Mouse (Mus musculus): Measurements from ENCODE around the gene Csnk1d. TPM values are rescaled to one million over a fixed set of nuclear protein-coding genes. Genes with fewer than 3 reads are reported as not detected.

Gene Csnk1d
- polyA plus RNA-seq, 1 experiment from 2014 or later: 134 TPM

DNA sequence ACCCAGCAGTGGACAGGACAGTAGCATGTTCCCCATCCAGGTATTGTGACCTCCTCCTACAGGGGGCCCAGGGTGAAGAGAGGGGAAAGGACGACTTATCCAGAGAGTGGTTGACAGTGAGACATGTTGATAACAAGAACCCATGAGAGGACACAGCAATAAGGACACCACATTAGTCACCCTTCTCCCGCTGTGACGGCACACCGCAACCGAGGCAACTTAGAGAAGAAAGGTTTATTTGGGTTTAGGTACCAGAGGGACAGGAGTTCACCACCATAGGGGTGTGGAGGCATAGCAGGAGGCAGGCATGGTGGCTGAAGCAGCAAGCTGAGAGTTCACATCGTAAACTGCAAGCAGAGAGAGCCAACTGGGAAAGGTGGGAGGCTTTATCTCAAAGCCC lies 15.1 kb upstream of the Csnk1d start:
- no peaks in the 10 kb centered on the region for H3K36me3 ChIP-seq
- no peaks in the 10 kb centered on the region for H3K9me3 ChIP-seq
- WGBS: 77% methylated on average over 6 of the region's 6 CpGs

DNA sequence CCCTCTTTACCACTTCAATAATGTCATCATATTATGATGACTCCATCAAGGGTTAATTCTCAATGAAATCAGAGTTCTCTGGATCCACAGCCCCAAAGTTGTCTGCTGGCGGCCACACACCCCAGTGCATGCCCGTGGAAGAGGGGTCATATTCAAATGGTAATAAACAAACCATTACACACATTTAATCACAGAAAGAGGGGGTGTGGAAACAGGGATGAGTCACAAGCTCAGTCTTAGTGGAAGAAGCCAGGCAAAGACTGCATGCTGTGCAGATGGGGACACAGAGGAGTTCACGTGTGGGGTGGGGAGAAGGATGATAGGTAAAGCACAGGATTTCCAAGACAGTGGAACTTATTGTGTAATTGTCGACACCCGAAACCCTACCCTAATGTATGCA lies 13.2 kb upstream of the Csnk1d start:
- H3K27me3 ChIP-seq (ENCODE audit: insufficient read depth, poor library complexity, severe bottlenecking): no peaks in the 10 kb centered on the region
- H3K4me3 ChIP-seq: no peak overlapping the region
- H3K27ac ChIP-seq: no peak overlapping the region
- no peak for DNase-seq (ENCODE audit: low spot score)
- no peaks in the 10 kb centered on the region for H3K9me3 ChIP-seq
- no peaks in the 10 kb centered on the region for H3K4me1 ChIP-seq (replicated peaks)
- 71% methylated on average over 5 of the region's 5 CpGs for WGBS
- H3K36me3 ChIP-seq: peaks cover 2% of the 10 kb centered on the region

More for the DNA sequence above, 15.1 kb upstream of the Csnk1d start:
- no peak for DNase-seq (ENCODE audit: low spot score)
- no peak overlapping the region for H3K27ac ChIP-seq
- no peaks in the 10 kb centered on the region for H3K27me3 ChIP-seq (ENCODE audit: insufficient read depth, poor library complexity, severe bottlenecking)
- no peaks in the 10 kb centered on the region for H3K4me1 ChIP-seq (replicated peaks)
- no peak overlapping the region for H3K4me3 ChIP-seq

DNA sequence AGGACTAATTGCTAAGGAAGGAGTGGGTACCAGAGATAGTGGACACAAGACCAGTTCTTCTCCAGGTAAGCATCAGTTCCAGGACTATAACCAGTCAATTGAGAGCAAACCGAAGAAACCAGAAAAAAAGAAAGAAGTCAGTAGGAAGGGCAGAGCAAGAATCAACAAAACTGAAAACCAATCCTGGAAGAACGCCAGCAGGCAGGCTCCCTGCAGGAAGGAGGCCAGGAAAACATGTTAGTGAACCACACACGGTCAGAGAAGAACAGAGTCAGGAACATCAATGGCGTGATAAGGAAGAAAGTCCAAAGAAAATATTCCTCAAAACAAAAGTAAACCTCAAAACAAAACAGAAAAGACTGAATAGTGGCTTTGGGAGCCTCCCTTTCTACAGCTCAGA lies 10.8 kb upstream of the Csnk1d start:
- no peaks in the 10 kb centered on the region for H3K9me3 ChIP-seq
- WGBS: 74% methylated on average over 4 of the region's 4 CpGs
- H3K27me3 ChIP-seq (ENCODE audit: insufficient read depth, poor library complexity, severe bottlenecking): no peaks in the 10 kb centered on the region
- no peak overlapping the region for H3K4me3 ChIP-seq
- peaks cover 18% of the 10 kb centered on the region for H3K36me3 ChIP-seq
- DNase-seq (ENCODE audit: low spot score): no peak
- no peak overlapping the region for H3K27ac ChIP-seq
- no peaks in the 10 kb centered on the region for H3K4me1 ChIP-seq (replicated peaks)

DNA sequence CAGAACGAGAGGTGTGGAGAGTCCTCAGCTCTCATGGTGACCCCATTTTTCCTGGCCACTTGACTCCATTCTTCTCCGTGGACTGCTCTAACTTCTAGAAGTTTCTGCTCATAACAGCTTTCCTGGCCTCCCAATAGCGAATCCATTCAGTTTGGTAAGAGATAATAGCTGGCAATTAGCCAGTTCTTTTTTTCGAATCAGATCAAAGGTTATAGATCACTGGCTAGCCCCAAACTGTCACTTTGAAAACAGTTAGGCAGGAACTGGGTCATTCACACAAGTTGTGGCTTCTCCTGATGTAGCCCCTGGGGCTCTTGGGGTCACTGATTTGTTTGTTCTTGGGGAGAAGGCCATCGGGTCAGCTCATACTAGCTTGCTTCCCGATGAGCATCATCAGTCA lies 3.6 kb upstream of the Csnk1d start:
- no peak overlapping the region for H3K27ac ChIP-seq
- peaks cover 23% of the 10 kb centered on the region for H3K36me3 ChIP-seq
- H3K4me3 ChIP-seq: no peak overlapping the region
- no peaks in the 10 kb centered on the region for H3K27me3 ChIP-seq (ENCODE audit: insufficient read depth, poor library complexity, severe bottlenecking)
- DNase-seq (ENCODE audit: low spot score): no peak
- 84% methylated on average over 6 of the region's 6 CpGs for WGBS
- no peaks in the 10 kb centered on the region for H3K9me3 ChIP-seq
- peaks cover 24% of the 10 kb centered on the region for H3K4me1 ChIP-seq (replicated peaks)

DNA sequence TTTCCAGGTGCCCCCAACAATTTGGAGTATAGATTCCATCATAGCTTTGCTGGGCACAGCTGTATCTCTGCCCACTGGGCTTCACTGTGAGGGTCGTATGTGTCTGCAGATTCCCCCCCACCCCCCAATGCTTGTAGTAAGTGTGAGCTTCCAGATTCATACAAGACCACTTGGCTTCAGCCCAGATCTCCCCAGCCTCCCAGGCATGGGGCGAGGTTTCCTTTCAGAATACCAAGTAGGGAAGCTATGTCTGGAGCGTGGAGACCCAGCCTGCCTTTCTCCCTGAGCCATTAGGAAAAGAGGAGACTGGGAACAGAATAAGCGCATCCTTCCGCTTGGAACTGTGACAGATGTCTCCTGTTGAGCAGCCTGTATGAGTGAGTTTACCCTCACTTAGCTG lies 2.5 kb upstream of the Csnk1d start:
- peaks cover 18% of the 10 kb centered on the region; the same call in 1 of the 2 replicates for H3K36me3 ChIP-seq
- WGBS: 94% methylated on average over 5 of the region's 5 CpGs
- no peak overlapping the region for H3K4me3 ChIP-seq
- no peaks in the 10 kb centered on the region for H3K27me3 ChIP-seq (ENCODE audit: insufficient read depth, poor library complexity, severe bottlenecking)
- H3K27ac ChIP-seq: no peak overlapping the region
- peaks cover 36% of the 10 kb centered on the region for H3K4me1 ChIP-seq (replicated peaks)
- H3K9me3 ChIP-seq: no peaks in the 10 kb centered on the region
- DNase-seq (ENCODE audit: low spot score): no peak

DNA sequence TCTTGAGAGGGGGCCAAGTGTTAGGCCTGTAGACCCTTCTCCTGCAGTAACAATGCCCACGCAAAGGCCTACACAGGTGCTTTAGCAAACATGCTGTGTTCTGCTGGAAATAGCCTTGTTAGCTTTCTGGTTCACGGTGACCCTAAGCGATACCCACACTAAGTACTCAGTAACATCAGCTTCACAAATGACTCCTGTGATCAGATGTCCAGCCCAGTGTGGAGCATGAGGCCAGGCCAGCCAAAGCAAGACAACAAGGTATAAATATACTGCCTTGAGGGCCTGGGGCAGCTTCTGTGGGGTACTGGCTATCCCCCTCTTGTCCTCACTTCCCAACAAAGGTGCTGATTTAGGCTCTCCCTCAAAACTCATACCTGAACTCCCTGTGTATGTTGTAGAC lies 1.9 kb upstream of the Csnk1d start:
- DNase-seq (ENCODE audit: low spot score): no peak
- H3K27ac ChIP-seq: no peak overlapping the region
- H3K9me3 ChIP-seq: no peaks in the 10 kb centered on the region
- 98% methylated on average over 3 of the region's 3 CpGs for WGBS
- H3K36me3 ChIP-seq: peaks cover 23% of the 10 kb centered on the region; the same call in 1 of the 2 replicates
- H3K4me1 ChIP-seq (replicated peaks): peaks cover 41% of the 10 kb centered on the region
- no peaks in the 10 kb centered on the region for H3K27me3 ChIP-seq (ENCODE audit: insufficient read depth, poor library complexity, severe bottlenecking)
- no peak overlapping the region for H3K4me3 ChIP-seq

DNA sequence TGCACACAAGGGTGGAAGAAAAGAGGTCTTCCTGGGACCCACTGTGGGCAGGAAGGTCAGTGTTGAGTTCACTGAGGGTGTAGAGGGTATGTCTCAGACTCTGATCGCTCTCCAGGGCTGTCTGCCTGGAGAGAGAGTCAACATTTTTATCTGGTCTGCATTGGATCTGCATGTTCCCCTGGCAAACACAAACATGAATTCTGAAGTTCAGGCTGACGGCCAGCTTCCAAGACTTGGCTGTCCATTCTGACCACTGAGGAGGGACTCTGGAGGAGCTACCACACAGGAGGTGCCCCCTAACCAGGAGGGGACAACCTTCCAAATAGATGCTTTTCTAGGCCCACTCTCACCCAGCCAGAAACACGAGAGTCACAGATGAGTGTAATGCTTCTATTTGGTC lies 661 bp upstream of the Csnk1d start:
- DNase-seq (ENCODE audit: low spot score): no peak
- Histone ChIP-seq H3K27me3 (ENCODE audit: insufficient read depth, poor library complexity, severe bottlenecking) (no peaks in the 10 kb centered on the region), H3K9me3 (no peaks in the 10 kb centered on the region), H3K36me3 (peaks cover 25% of the 10 kb centered on the region), H3K27ac (peak overlapping the region; percentile 99), H3K4me3 (peak overlapping the region; percentile 92), H3K4me1 (replicated peaks) (peaks cover 48% of the 10 kb centered on the region)
- 75% methylated on average over 3 of the region's 3 CpGs for WGBS

DNA sequence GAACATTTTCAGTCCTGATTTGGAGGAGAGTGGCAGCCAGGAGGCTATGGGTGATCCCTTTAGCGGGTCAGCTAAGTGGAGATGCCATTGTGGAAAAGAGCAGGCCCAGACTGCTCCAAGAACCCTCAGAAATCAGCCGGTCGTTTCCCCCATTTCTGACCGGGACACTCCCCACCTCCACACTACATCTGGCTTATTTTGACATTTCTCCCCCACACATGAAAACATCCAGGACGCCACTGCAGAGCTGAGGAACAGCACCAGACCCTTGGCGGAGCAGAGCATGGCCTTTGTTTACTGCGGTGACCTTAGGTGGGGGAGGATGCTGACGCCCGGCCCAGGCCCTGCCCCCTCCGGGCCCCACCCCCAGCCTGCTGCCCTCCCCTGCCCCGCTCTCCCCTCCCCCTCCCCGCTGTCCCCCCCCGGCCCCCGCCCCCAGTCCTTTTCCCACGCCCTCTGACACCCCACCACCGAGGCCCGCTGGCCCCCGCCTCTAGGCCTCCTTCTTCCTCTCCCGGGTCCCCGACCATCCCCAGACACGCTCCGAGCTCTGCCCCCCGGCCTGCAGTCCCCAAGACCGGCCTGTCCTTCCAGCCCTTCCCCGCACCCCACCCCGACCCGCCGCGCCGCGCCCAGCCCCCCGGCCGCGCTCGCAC lies 876 bp downstream of the Csnk1d start:
- Histone ChIP-seq H3K36me3 (peaks cover 37% of the 10 kb centered on the region), H3K27me3 (ENCODE audit: insufficient read depth, poor library complexity, severe bottlenecking) (no peaks in the 10 kb centered on the region), H3K4me3 (peak overlapping the region; percentile 92), H3K4me1 (replicated peaks) (peaks cover 48% of the 10 kb centered on the region), H3K9me3 (no peaks in the 10 kb centered on the region), H3K27ac (peak overlapping the region; percentile 99)
- WGBS: 1% methylated on average over 27 of the region's 35 CpGs
- DNase-seq (ENCODE audit: low spot score): peak; percentile 65

DNA sequence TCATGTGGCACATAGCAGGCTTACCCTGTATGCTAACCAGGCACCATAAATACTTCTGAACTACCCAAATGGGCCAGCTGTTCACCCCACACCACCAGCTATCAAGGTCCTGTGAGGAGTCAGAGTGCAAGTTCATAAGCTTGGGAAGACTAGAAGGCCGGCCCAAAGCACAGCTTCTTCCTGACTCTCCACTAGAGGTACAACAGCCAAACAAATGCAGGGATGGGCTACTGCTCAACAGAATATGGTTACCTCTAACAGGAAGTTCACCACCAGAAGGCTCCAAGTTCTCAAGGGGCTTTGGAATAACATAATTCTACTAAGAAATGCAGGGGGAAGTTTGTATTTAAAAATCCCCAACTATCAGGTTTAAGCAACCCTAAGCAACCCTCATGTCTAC lies 1.6 kb downstream of the Csnk1d start:
- DNase-seq (ENCODE audit: low spot score): no peak
- Histone ChIP-seq H3K4me1 (replicated peaks) (peaks cover 47% of the 10 kb centered on the region), H3K9me3 (no peaks in the 10 kb centered on the region), H3K36me3 (peaks cover 44% of the 10 kb centered on the region), H3K27ac (peak overlapping the region; percentile 99), H3K4me3 (peak overlapping the region; percentile 92), H3K27me3 (ENCODE audit: insufficient read depth, poor library complexity, severe bottlenecking) (no peaks in the 10 kb centered on the region)
- 39% methylated on average over 1 of the region's 1 CpGs for WGBS

DNA sequence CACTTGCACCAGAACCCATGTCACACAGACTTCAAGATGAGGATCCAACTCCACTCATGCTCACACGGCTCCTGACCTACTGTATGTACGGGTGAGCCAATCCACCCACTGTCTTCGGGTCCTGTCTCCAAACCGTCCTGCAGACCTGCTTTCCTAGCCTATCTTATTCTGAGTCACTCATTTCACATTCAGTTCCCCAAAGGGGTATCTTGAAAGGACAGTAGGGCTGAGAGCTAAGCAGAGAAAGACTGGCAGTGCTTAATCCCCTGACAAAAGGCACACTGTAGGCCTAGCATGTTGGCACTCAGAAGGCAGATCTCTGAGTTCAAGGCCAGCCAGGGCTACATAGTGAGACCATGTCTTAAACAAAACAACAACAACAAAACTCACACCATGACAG lies 2.7 kb downstream of the Csnk1d start:
- H3K27ac ChIP-seq: no peak overlapping the region
- DNase-seq (ENCODE audit: low spot score): no peak
- peaks cover 55% of the 10 kb centered on the region for H3K36me3 ChIP-seq
- H3K27me3 ChIP-seq (ENCODE audit: insufficient read depth, poor library complexity, severe bottlenecking): no peaks in the 10 kb centered on the region
- H3K9me3 ChIP-seq: no peaks in the 10 kb centered on the region
- 80% methylated on average over 4 of the region's 4 CpGs for WGBS
- H3K4me3 ChIP-seq: peak overlapping the region; percentile 92
- H3K4me1 ChIP-seq (replicated peaks): peaks cover 44% of the 10 kb centered on the region

DNA sequence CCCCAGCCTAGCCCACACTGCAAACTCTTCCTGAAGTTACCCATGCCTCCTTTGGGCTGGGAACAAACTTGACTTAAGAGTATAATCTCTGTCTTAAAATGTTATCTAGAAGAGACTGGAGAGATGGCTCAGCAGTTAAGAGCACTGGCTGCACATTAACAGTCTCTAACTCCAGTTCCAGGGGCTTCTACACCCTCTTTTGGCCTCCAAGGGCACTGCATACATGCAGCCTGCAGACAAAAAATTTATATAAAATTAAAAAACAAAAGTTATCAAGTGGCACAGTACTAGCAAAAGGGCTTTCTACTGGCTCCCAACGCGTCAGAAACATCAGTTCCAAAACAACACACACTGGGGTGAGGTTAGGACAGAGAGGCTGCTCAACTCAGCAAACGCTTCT lies 3.5 kb downstream of the Csnk1d start:
- no peaks in the 10 kb centered on the region for H3K27me3 ChIP-seq (ENCODE audit: insufficient read depth, poor library complexity, severe bottlenecking)
- H3K9me3 ChIP-seq: no peaks in the 10 kb centered on the region
- no peak for DNase-seq (ENCODE audit: low spot score)
- H3K4me1 ChIP-seq (replicated peaks): peaks cover 37% of the 10 kb centered on the region
- H3K4me3 ChIP-seq: no peak overlapping the region
- peaks cover 63% of the 10 kb centered on the region for H3K36me3 ChIP-seq
- 86% methylated on average over 3 of the region's 3 CpGs for WGBS
- no peak overlapping the region for H3K27ac ChIP-seq

DNA sequence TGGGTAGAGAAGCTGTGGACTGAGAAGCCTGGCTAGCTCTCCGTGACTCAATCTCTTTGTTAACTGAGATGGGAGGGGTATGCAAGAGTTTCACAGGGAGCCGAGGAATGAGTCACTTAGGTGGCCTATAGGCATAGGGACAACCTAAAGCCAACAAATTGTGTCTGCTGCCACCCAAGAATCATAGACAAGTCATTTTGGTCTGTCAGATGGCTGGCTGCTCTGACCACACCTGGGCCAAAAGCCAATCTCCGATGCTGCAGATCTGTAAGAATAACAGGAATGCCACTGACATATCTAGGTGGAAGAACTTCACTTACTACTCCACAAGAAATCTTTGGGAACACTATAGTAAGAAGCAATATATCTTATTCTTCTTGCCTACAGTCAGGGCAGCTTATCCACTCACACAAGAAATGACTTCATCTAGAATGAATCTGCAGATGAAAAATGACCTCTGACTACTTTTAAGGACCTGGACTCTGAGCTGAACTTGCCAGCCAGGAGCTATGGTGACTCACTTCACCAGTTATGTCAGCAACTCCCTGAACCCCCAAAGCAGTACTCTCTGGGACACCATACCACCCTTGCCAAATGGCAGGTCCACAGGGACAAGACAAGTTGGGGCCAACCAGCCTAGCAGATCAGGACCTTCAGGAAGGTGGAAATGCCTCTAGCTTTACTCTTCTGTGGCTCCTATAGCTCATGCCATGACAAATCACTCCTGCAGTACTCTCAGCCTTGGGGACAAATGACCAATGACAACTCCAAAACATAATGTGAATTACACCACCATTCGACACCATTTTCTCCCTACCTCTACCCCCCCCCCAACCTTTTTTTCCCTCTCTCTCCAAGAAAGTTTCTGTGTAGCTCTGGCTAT lies 6.4 kb downstream of the Csnk1d start:
- Histone ChIP-seq H3K27me3 (ENCODE audit: insufficient read depth, poor library complexity, severe bottlenecking) (no peaks in the 10 kb centered on the region), H3K4me1 (replicated peaks) (peaks cover 23% of the 10 kb centered on the region), H3K4me3 (no peak overlapping the region), H3K9me3 (no peaks in the 10 kb centered on the region), H3K27ac (no peak overlapping the region), H3K36me3 (peaks cover 91% of the 10 kb centered on the region)
- no peak for DNase-seq (ENCODE audit: low spot score)
- WGBS: 90% methylated on average over 4 of the region's 4 CpGs

DNA sequence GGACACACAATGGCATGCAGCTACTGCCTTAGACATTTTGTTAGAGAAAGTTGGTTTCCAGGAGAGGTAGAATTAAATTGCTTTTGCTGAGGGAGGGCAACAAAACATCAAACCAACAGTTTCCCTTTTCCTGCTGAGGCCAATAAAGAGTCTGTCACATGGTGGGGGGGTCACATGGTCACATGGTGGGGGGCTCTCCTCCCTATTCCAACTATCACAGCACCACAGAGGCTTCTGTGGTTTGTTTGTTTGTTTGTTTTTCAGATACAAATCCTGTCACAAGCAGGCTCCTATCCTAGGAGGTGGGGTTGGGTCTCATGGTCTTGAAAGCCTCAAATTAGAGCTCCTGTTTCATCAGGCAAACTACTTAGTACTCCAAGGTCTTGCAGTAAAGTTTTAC lies 8.7 kb downstream of the Csnk1d start:
- Histone ChIP-seq H3K4me3 (no peak overlapping the region), H3K27me3 (ENCODE audit: insufficient read depth, poor library complexity, severe bottlenecking) (no peaks in the 10 kb centered on the region), H3K36me3 (peaks cover 99% of the 10 kb centered on the region), H3K4me1 (replicated peaks) (0 out of 2 replicates have a peak, but pooled peaks cover 2% of the 10 kb centered on the region), H3K9me3 (no peaks in the 10 kb centered on the region), H3K27ac (no peak overlapping the region)
- no peak for DNase-seq (ENCODE audit: low spot score)
